Mouse (Mus musculus) stomach, postnatal 0 days (tissue): ENCODE data around the gene Gpx5. TPM values are rescaled to one million over a fixed set of nuclear protein-coding genes. Genes with fewer than 3 reads are reported as not detected.
A peak's percentile ranks its signal among the peaks of the same experiment; 100 is the strongest.

Experiments
- ATAC-seq: fragments of 200-750 bp; cut with Nextera tagmentation; 2 replicates; pipeline ENCODE4 v1.8.0; 2017; ENCODE audit not compliant: low FRiP score, low TSS enrichment
- DNase-seq: peaks from one replicate; pipeline ENCODE4 v3.0.0-alpha.2; 2016; ENCODE audit warnings: low spot score
- H3K27ac ChIP-seq: fragments of 300-500 bp; sonication (generic); replicated peaks from 2 replicates; pipeline ENCODE4 v1.5.1; 2014; ENCODE audit warnings: mild to moderate bottlenecking, control low read depth
- H3K27me3 ChIP-seq: fragments of 300-500 bp; sonication (generic); 2 replicates; pipeline ENCODE4 v1.6.1; 2014; ENCODE audit warnings: low read length; ENCODE audit not compliant: control insufficient read depth, insufficient read depth
- H3K36me3 ChIP-seq: fragments of 300-500 bp; sonication (generic); 2 replicates; pipeline ENCODE4 v1.6.1; 2014; ENCODE audit warnings: low read length, mixed read lengths; ENCODE audit not compliant: control insufficient read depth, insufficient read depth
- H3K4me1 ChIP-seq: fragments of 300-500 bp; sonication (generic); replicated peaks from 2 replicates; pipeline ENCODE4 v1.6.1; 2014; ENCODE audit warnings: antibody characterized with exemption; ENCODE audit not compliant: control insufficient read depth, insufficient read depth
- H3K4me2 ChIP-seq: fragments of 300-500 bp; sonication (generic); replicated peaks from 2 replicates; pipeline ENCODE4 v1.6.1; 2014; ENCODE audit warnings: low read depth, mild to moderate bottlenecking, control low read depth, moderate library complexity
- H3K4me3 ChIP-seq: fragments of 300-500 bp; sonication (generic); 2 replicates; pipeline ENCODE4 v1.5.1; 2014; ENCODE audit warnings: low read depth, low read length, control low read depth
- H3K9ac ChIP-seq: fragments of 300-500 bp; sonication (generic); 2 replicates; pipeline ENCODE4 v1.6.1; 2014; ENCODE audit warnings: mild to moderate bottlenecking, low read length, control low read depth, mixed read lengths
- H3K9me3 ChIP-seq: fragments of 300-500 bp; sonication (generic); 2 replicates; pipeline ENCODE4 v1.6.1; 2016; ENCODE audit warnings: low read length; ENCODE audit not compliant: control insufficient read depth
- CTCF ChIP-seq: IDR thresholded peaks from 2 replicates; pipeline ENCODE4 v1.5.1; 2016; ENCODE audit warnings: antibody characterized with exemption, low read depth, mild to moderate bottlenecking, moderate library complexity
- EP300 ChIP-seq: optimal IDR thresholded peaks from 2 replicates; pipeline ENCODE3; 2016; ENCODE audit warnings: antibody characterized with exemption
- WGBS: fragments of 180-500 bp; shearing (Covaris S2); extraction: QIAGEN DNeasy Blood & Tissue Kit; methylation state at CpG from one replicate; pipeline ENCODE4 v1.1.7; 2014; 5-methylcytosine and 5-hydroxymethylcytosine counted together
- polyA plus RNA-seq: library from polyadenylated mRNA; unstranded; fragments of >200 nt; fragmentation: Nextera tagmentation; extraction: Ambion mirVana; gene quantifications from 2 replicates; pipeline ENCODE4 v1.2.1, GENCODE M21; 2015

Gpx5 gene
- polyA plus RNA-seq, 1 experiment from 2014 or later, result not detected

GRCm38 (mm10) chr13:21264366-21264765, 28.2 kb downstream of the Gpx5 start:
- WGBS, result 10% methylated on average over 11 of the region's 11 CpGs
- Histone ChIP-seq H3K9ac (no peak overlapping the region), H3K27ac (no peak overlapping the region), H3K27me3 (no peaks in the 10 kb centered on the region), H3K9me3 (no peaks in the 10 kb centered on the region), H3K4me3 (0 out of 2 replicates have a peak overlapping the region, but pooled peaks have one; percentile 4), H3K36me3 (no peaks in the 10 kb centered on the region), H3K4me2 (peak overlapping the region; percentile 23), H3K4me1 (no peaks in the 10 kb centered on the region)
- TF ChIP-seq CTCF (no peak), EP300 (no peak)
- no peak for ATAC-seq
- no peak for DNase-seq

GRCm38 (mm10) chr13:21263910-21264309, 28.6 kb downstream of the Gpx5 start:
- no peak for TF ChIP-seq EP300
- TF ChIP-seq CTCF, result no peak
- 10% methylated on average over 11 of the region's 11 CpGs for WGBS
- H3K4me1 ChIP-seq, result 0 out of 2 replicates have a peak, but pooled peaks cover 2% of the 10 kb centered on the region
- no peaks in the 10 kb centered on the region for H3K27me3 ChIP-seq
- H3K4me2 ChIP-seq, result peak overlapping the region; percentile 23
- no peak overlapping the region for H3K27ac ChIP-seq
- 0 out of 2 replicates have a peak overlapping the region, but pooled peaks have one; percentile 4 for H3K4me3 ChIP-seq
- DNase-seq, result no peak
- no peak overlapping the region for H3K9ac ChIP-seq
- no peaks in the 10 kb centered on the region for H3K36me3 ChIP-seq
- ATAC-seq, result no peak
- no peaks in the 10 kb centered on the region for H3K9me3 ChIP-seq

- Histone ChIP-seq H3K4me3 (no peak overlapping the region), H3K4me1 (0 out of 2 replicates have a peak, but pooled peaks cover 2% of the 10 kb centered on the region), H3K9me3 (no peaks in the 10 kb centered on the region), H3K36me3 (no peaks in the 10 kb centered on the region), H3K27me3 (no peaks in the 10 kb centered on the region), H3K9ac (no peak overlapping the region), H3K4me2 (no peak overlapping the region), H3K27ac (no peak overlapping the region)
- DNase-seq (peak; percentile 22), ATAC-seq (peak; percentile 91)
- WGBS, result 49% methylated on average over 4 of the region's 4 CpGs
- TF ChIP-seq CTCF, result no peak
- TF ChIP-seq EP300, result no peak
Measured at GRCm38 (mm10) chr13:21262787-21263461, 29.6 kb downstream of the Gpx5 start.

GRCm38 (mm10) chr13:21260289-21260688, 32.2 kb downstream of the Gpx5 start:
- Histone ChIP-seq H3K9me3 (no peaks in the 10 kb centered on the region), H3K4me1 (0 out of 2 replicates have a peak, but pooled peaks cover 2% of the 10 kb centered on the region), H3K27ac (no peak overlapping the region), H3K36me3 (no peaks in the 10 kb centered on the region), H3K27me3 (no peaks in the 10 kb centered on the region), H3K4me2 (no peak overlapping the region; the same call in 1 of the 2 replicates), H3K9ac (no peak overlapping the region), H3K4me3 (no peak overlapping the region)
- DNase-seq (no peak), ATAC-seq (no peak)
- 30% methylated on average over 5 of the region's 5 CpGs for WGBS
- TF ChIP-seq CTCF (no peak), EP300 (no peak)

DNA sequence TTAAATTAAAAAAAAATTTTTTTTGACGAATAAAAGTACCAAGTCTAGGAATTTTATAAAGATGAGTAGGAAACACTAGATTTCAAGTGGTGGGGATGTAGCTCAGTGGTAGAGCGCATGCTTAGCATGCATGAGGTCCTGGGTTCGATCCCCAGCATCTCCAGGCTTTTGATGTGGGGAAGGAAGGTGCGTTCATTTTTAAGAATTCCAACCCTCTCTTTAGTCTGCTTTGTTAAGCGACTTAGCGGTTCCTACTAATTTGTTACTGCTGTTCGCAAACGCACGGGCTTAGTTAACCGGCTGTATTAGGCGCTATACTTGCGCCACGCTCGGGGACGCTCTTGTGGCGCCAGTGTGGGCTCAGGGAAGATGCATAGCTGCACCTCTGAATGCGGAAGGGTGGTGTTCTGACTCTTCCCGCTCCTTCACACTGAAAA, 32.8 kb downstream of the Gpx5 start:
- no peak for TF ChIP-seq EP300
- TF ChIP-seq CTCF, result no peak
- Histone ChIP-seq H3K4me1 (0 out of 2 replicates have a peak, but pooled peaks cover 2% of the 10 kb centered on the region), H3K4me2 (peak overlapping the region; percentile 33), H3K9me3 (no peaks in the 10 kb centered on the region), H3K27ac (no peak overlapping the region), H3K36me3 (no peaks in the 10 kb centered on the region), H3K27me3 (no peaks in the 10 kb centered on the region), H3K4me3 (peak overlapping the region; percentile 22; the same call in 1 of the 2 replicates), H3K9ac (no peak overlapping the region)
- DNase-seq, result no peak
- 1% methylated on average over 18 of the region's 18 CpGs for WGBS
- no peak for ATAC-seq

DNA sequence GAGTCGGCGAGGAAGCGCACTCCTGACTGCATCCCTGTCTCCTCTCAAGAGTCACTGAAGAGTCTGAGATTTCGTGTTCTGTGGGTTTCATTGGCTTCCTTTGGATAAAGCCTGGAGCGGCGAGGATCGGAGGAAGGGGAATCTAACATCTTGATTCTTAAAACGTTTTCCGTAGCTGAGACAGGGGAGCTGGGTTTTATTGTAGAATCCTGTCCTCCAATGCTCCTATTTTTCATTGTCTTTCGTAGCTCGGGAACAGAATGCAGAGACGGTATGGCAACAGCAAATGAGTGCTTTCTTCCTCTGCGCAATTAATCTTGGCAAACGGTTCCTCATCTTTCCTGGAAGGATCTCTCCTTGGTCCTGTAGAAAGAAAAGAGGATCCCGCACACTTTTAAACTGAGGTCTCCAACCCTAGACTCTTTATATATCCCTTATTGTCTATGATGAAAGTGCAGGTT, 33.3 kb downstream of the Gpx5 start:
- no peaks in the 10 kb centered on the region for H3K9me3 ChIP-seq
- DNase-seq (no peak), ATAC-seq (no peak)
- TF ChIP-seq EP300, result no peak
- no peak for TF ChIP-seq CTCF
- peak overlapping the region; percentile 27 for H3K4me3 ChIP-seq
- 1% methylated on average over 15 of the region's 15 CpGs for WGBS
- H3K27ac ChIP-seq, result no peak overlapping the region
- H3K4me2 ChIP-seq, result peak overlapping the region; percentile 33
- no peak overlapping the region for H3K9ac ChIP-seq
- no peaks in the 10 kb centered on the region for H3K27me3 ChIP-seq
- H3K36me3 ChIP-seq, result no peaks in the 10 kb centered on the region
- 0 out of 2 replicates have a peak, but pooled peaks cover 2% of the 10 kb centered on the region for H3K4me1 ChIP-seq
